Mouse (Mus musculus): ENCODE results near the gene Wdr20.

- TF ChIP-seq POLR2A (IDR thresholded peaks at IDR 0.05; ENCODE audit: low read depth, low read length) (no peak), CTCF (conservative IDR thresholded peaks at IDR 0.05 in 1 of 2, IDR thresholded peaks at IDR 0.05 in 1 of 2; ENCODE audit: low read depth in 2 of 2, low read length in 2 of 2) (no peak), MAFK (IDR thresholded peaks at IDR 0.05; ENCODE audit: insufficient replicate concordance, low read length) (peak; percentile 86)
These were observed 38.6 kb upstream of the Wdr20 start for GRCm38 (mm10) chr12:110699171-110699547.

All from CH12.LX (cell line).